8 mouse cellular contexts compared by ENCODE assay signal in genomic region chr12:79625699-79626554, GRCm38 (mm10).
A peak's percentile ranks its signal among the peaks of the same experiment; 100 is the strongest.
DNase-seq lines count a peak whose midpoint lies in the region; ATAC-seq and TF ChIP-seq lines count a peak whose summit lies in the region.
"Had no signal": no experiment of that assay in that cellular context is flagged by ENCODE, and none has a peak within 500 bp of the region (broad histone marks: within the 10 kb centered on the region; RNA-seq: fewer than 3 reads in every experiment).

No protein-coding gene starts in this region.

- H3K4me2 ChIP-seq in intestine, embryonic 15.5 days (replicated peaks) = no peak overlapping the region

- no peaks in the 10 kb centered on the region for H3K36me3 ChIP-seq in spleen, adult 2 months (ENCODE audit: control insufficient read depth, insufficient read depth, low read length)
- H3K36me3 ChIP-seq in embryonic facial prominence, embryonic 10.5 days (replicated peaks) = no peaks in the 10 kb centered on the region
- H3K36me3 ChIP-seq in intestine, embryonic 15.5 days = no peaks in the 10 kb centered on the region
- no peaks in the 10 kb centered on the region for H3K36me3 ChIP-seq in small intestine, adult 2 months (ENCODE audit: control insufficient read depth, insufficient read depth, low read length)

- no peak for TF ChIP-seq CTCF in spleen, adult 2 months (IDR thresholded peaks at IDR 0.05; ENCODE audit: extremely low read depth, insufficient read depth, insufficient read length, insufficient replicate concordance)
- no peak for TF ChIP-seq CTCF in small intestine, adult 2 months (IDR thresholded peaks at IDR 0.05; ENCODE audit: extremely low read depth, insufficient read length, insufficient replicate concordance, low read depth, low read length)

- H3K4me1 ChIP-seq in spleen, adult 2 months (ENCODE audit: control insufficient read depth, insufficient read depth, insufficient read length) = peaks cover 50% of the 10 kb centered on the region
- peaks cover 52% of the 10 kb centered on the region for H3K4me1 ChIP-seq in embryonic facial prominence, embryonic 10.5 days
- H3K4me1 ChIP-seq in intestine, embryonic 15.5 days (replicated peaks) = peaks cover 4% of the 10 kb centered on the region
- peaks cover 13% of the 10 kb centered on the region for H3K4me1 ChIP-seq in small intestine, adult 2 months (ENCODE audit: control insufficient read depth, insufficient read depth, insufficient read length, low read length)

- 9% methylated on average over 7 of the region's 7 CpGs for WGBS in spleen, adult 2 months
- WGBS in embryonic facial prominence, embryonic 10.5 days = 24% methylated on average over 7 of the region's 7 CpGs
- WGBS in intestine, embryonic 15.5 days = 43% methylated on average over 7 of the region's 7 CpGs
- 53% methylated on average over 7 of the region's 7 CpGs for WGBS in small intestine, adult 2 months

- no peak for DNase-seq in spleen, adult 2 months (ENCODE audit: low read depth in 1 of 2, low spot score in 2 of 2)
- DNase-seq in spleen, postnatal 14 days (ENCODE audit: low spot score in 2 of 2) = no peak
- DNase-seq in embryonic facial prominence, embryonic 10.5 days (ENCODE audit: low spot score) = no peak
- no peak for DNase-seq in urinary bladder, postnatal 25 days (ENCODE audit: low spot score)
- no peak for DNase-seq in spleen, postnatal 4 days (ENCODE audit: low spot score in 2 of 2)
- DNase-seq: gastrocnemius, postnatal 10 days had no signal

- no peak for TF ChIP-seq POLR2A in spleen, adult 2 months (IDR thresholded peaks at IDR 0.05; ENCODE audit: low read depth, low read length)
- no peak for TF ChIP-seq POLR2A in small intestine, adult 2 months (IDR thresholded peaks at IDR 0.05; ENCODE audit: low read depth, low read length)

- peak overlapping the region; percentile 91 for H3K27ac ChIP-seq in spleen, adult 2 months (ENCODE audit: insufficient read depth, low read length)
- H3K27ac ChIP-seq in embryonic facial prominence, embryonic 10.5 days (replicated peaks) = peak overlapping the region; percentile 60
- H3K27ac ChIP-seq in intestine, embryonic 15.5 days = peak overlapping the region; percentile 54; the same call in 1 of the 2 replicates
- peak overlapping the region; percentile 54 for H3K27ac ChIP-seq in small intestine, adult 2 months (ENCODE audit: insufficient read depth, low read depth, low read length)

- H3K9ac ChIP-seq in intestine, embryonic 15.5 days = no peak overlapping the region

- no peaks in the 10 kb centered on the region for H3K9me3 ChIP-seq in embryonic facial prominence, embryonic 10.5 days
- H3K9me3 ChIP-seq in intestine, embryonic 15.5 days = no peaks in the 10 kb centered on the region

- H3K27me3 ChIP-seq in spleen, adult 2 months (ENCODE audit: control insufficient read depth, insufficient read depth, low read length) = no peaks in the 10 kb centered on the region
- no peaks in the 10 kb centered on the region for H3K27me3 ChIP-seq in embryonic facial prominence, embryonic 10.5 days (replicated peaks; ENCODE audit: low read depth, poor library complexity, severe bottlenecking)
- no peaks in the 10 kb centered on the region for H3K27me3 ChIP-seq in intestine, embryonic 15.5 days (replicated peaks)
- no peaks in the 10 kb centered on the region for H3K27me3 ChIP-seq in small intestine, adult 2 months (ENCODE audit: control insufficient read depth, insufficient read depth, low read length)

- ATAC-seq in intestine, embryonic 15.5 days = no peak

- no peak overlapping the region for H3K4me3 ChIP-seq in spleen, adult 2 months (ENCODE audit: extremely low read depth, insufficient read depth, insufficient read length)
- no peak overlapping the region for H3K4me3 ChIP-seq in embryonic facial prominence, embryonic 10.5 days
- no peak overlapping the region for H3K4me3 ChIP-seq in intestine, embryonic 15.5 days (replicated peaks)
- H3K4me3 ChIP-seq in small intestine, adult 2 months (ENCODE audit: low read depth, low read length) = no peak overlapping the region
